Mouse (Mus musculus) gastrocnemius, postnatal 25 days (tissue): ENCODE results near the gene Coro1b. TPM values are rescaled to one million over a fixed set of nuclear protein-coding genes. Genes with fewer than 3 reads are reported as not detected.

Experiments used
- DNase-seq: peaks from one replicate; pipeline ENCODE4 v3.0.0; 2022
- total RNA-seq, 2 experiments: library from RNA; stranded (reverse); gene quantifications; 1 replicate in 1 of 2; 2 replicates in 1 of 2; pipeline ENCODE4 v1.2.3; 2021

Coro1b gene
- total RNA-seq, 2 experiments from 2014 or later, result 15.9 to 24.1 TPM

DNA sequence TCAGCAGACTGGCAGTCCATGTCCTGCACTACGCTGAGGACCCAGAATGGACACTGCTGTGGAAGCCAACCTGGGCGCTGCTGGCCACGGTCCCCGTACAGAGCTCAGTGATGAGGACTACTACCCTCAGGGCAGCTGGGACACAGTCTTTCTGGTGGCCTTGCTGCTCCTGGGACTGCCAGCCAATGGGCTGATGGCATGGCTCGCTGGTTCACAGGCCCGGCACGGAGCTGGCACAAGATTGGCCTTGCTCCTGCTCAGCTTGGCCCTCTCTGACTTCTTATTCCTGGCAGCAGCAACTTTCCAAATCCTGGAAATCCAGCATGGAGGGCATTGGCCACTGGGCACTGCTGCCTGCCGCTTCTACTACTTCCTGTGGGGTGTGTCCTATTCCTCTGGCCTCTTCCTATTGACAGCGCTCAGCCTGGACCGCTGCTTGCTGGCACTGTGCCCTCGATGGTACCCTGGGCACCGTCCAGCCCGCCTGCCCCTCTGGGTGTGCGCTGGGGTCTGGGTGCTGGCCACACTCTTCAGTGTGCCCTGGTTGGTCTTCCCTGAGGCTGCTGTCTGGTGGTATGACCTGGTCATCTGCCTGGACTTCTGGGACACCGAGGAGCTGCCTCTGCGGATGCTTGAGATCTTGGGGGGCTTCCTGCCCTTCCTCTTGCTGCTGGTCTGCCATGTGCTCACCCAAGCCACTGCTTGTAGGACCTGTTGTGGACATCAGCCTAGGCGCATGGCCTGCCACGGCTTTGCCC is 5.8 kb upstream of the Coro1b start:
- no peak for DNase-seq

GRCm38 (mm10) chr19:4143759-4144268 is 4.6 kb upstream of the Coro1b start, which contains the start of gene Cabp4:
Gene Cabp4, minus strand, starts transcription at chr19:4144033.
- no peak for DNase-seq

GRCm38 (mm10) chr19:4144550-4145498 is 3.6 kb upstream of the Coro1b start:
- no peak for DNase-seq

GRCm38 (mm10) chr19:4145936-4146335 is 2.5 kb upstream of the Coro1b start:
- no peak for DNase-seq

DNA sequence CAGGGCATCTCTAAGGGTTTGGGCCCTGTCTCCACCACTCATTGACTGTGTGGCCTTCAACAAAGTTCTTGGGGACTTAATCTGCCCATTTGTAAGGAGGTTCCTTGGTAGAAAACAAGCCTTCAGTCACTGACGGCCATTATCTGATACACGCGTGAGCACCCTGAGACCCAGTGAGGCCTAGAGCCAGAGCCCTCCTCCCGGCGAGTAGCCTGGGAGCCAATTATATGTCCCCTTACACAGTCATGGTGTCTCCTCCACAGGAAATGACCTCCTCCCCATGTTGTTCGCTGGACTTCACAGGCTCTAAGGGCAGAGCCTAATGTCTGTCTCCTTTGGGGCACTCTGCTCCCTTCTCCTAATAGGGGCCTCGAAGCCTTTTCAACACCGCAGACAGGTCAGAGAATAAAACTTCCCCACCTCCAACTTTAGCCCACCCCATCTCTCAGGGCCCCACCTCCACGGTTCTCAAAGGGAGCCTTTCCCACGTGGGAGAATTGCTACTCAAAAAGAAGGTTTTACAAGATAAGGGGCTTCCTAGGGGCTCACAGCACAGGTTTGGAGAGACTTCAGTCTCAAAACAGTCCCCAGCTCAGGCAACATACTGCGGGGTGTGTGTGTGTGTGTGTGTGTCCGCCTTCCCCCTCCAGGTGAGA is 1.9 kb upstream of the Coro1b start:
- DNase-seq, result no peak

- DNase-seq, result no peak
Observed at GRCm38 (mm10) chr19:4147022-4147405, 1.4 kb upstream of the Coro1b start.

DNA sequence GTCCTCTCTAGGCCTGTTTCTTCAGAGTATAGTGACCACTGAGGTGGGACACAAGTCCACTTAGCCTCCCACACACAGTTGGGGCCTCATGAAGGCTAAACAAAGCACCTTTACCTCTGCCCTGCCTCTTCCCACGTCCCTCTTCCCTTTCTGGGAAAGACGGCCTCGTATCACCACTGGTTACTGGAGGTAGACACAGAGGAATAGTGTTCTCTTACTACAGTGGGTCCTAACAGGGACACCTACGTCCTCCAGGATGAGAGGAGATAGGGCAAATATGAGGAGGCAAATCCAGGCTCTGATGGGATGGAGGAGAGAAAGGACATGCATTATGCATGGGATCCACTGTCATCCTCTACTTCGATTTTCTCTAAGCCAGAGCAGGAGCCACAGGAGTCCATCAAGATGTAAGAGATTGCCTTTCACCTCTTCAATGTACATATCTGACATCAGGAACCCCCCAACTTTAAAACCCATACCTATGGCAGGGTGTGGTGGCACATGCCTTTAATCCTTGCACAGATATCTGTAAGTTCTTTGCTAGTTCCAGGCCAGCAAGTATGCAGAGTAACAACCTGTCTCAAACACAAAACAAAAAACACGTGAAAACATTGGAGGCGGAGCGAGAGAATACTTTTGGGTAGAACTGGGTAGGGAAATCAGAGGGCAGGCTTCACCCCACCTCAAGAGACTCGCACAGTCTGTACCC is 483 bp upstream of the Coro1b start:
- DNase-seq, result no peak

DNA sequence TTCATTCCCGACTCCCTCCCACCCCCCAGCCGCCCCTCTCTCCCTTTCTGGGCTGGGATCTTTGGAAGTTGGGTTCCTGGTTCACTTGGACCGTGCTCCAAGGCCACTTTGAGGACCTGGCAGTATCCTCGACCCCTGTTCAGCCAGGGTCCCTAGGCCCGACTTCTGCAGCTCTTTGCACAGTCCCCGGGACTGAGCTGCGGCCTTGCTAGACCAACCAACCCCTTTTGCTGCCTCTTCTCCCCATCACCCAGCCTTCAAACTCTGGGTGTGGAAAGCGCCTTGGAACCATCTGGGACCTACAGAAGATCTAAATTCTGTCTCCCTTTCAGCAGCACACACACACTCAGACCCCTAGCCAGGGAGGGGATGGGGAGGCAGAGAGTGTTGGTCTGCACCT is 400 bp downstream of the Coro1b start:
- DNase-seq, result no peak

DNA sequence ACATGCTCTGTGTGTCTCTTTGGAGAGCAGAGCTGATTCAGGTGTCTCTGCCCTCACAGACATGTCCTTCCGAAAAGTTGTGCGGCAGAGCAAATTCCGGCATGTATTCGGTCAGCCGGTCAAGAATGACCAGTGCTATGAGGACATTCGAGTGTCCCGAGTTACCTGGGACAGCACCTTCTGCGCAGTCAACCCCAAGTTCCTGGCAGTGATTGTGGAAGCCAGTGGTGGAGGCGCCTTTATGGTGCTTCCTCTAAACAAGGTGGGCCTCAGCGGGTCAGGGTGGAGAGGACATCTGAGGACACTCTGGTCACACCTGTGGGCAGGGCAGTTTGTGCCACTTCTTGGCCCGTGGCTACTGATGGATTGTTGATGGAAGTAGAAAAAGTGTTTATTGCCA is 864 bp downstream of the Coro1b start:
- no peak for DNase-seq

GRCm38 (mm10) chr19:4149764-4150461 is 1.5 kb downstream of the Coro1b start:
- DNase-seq, result no peak

DNA sequence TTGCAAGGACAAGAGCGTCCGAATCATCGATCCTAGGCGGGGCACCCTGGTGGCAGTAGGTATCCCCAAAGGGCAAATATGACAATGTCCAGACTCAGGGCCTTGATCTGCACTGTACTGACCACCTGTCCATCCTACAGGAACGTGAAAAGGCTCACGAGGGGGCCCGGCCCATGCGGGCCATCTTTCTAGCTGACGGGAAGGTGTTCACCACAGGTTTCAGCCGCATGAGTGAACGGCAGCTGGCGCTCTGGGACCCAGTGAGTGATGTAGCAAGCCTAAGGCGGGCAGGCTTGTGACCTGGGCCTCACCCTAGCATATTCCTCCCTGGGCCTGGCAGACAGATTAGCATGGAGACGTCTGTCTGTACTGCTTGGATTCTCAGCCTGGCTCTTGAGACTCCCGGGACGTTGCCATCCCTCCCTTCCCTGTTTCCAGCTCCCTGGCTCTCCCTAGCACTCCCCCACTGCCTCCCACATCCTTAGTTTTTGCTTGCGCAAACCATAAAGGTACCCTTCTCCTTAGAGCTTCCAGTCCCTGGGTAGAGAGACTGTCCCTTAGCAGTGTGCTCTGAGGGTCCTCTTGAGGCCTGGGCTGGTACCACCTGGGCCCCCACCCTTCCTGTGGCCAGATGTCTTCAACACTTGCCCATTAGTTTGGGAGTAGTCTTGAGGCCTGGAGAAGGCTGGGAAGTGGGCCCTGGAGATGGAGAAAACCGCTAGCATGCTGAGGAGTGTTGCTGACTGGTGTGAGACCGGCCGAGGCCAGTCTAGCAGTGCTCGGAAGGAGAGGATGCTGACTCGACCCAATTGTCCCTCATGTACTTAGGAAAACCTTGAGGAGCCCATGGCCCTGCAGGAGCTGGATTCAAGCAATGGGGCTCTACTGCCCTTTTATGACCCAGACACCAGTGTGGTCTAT is 2.4 kb downstream of the Coro1b start:
- no peak for DNase-seq

GRCm38 (mm10) chr19:4151488-4151860 is 3.1 kb downstream of the Coro1b start:
- no peak for DNase-seq

GRCm38 (mm10) chr19:4151898-4152297 is 3.5 kb downstream of the Coro1b start:
- DNase-seq, result no peak

GRCm38 (mm10) chr19:4152445-4153231 is 4.2 kb downstream of the Coro1b start:
- no peak for DNase-seq

- DNase-seq, result no peak
Observed at GRCm38 (mm10) chr19:4153232-4153654, 4.8 kb downstream of the Coro1b start, which contains the start of gene Ptprcap. Gene Ptprcap, plus strand, starts transcription at chr19:4153604.

- no peak for DNase-seq
Observed at GRCm38 (mm10) chr19:4154437-4155222, 6.2 kb downstream of the Coro1b start.

DNA sequence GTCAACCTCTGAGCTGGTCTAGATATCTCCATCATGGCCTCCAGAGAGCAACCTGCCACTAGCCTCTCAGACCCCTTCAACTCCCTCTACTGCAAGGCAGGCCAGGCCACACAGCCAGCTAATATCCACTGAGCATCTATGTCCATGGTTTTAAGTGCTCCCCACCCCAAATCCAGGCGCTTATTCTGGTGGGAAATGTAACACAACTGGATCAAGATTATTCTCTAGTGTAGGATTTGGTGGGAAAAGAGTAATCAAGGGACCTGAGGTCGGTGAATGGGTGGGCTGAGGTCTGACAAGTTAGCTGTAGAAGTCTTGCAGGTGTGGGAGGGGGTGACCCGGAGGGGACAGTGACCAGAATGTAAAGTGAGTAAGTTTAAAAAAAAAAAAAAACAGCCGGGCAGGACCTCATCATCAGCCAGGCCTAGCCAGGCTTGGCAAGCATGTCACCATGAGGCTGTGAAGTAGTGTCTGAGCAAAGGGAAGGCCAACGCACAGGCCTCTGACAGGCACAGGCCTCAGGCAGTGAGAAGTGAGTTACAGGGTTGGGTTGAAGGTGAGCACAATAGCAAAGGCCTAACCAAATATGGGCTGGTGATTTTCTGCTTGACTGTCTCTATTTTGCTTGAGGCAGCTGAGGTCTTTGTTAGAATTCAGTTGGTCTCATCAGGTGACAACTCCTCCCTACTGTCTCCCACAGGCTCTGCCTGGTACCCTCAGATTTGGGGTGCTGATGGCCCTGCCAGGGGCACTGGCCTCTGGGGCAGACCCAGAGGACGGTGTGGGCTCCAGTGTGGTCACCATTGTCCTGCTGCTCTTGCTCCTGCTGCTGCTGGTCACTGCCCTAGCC is 7.0 kb downstream of the Coro1b start:
- no peak for DNase-seq
